Mouse (Mus musculus): ENCODE measurements around the gene Syn3.

GRCm38 (mm10) chr10:86386232-86386631 is 112.5 kb downstream of the Syn3 start:
- TF ChIP-seq ZNF384 (IDR thresholded peaks at IDR 0.05; ENCODE audit: low read depth, low read length) (no peak), HCFC1 (IDR thresholded peaks at IDR 0.05; ENCODE audit: borderline replicate concordance, insufficient read depth, low read length) (no peak), MAFK (IDR thresholded peaks at IDR 0.05; ENCODE audit: insufficient read depth, low read depth, low read length) (no peak), CHD2 (IDR thresholded peaks at IDR 0.05; ENCODE audit: low read depth, low read length) (no peak), ZC3H11A (IDR thresholded peaks at IDR 0.05; ENCODE audit: borderline replicate concordance, low read depth, low read length) (no peak)
